In the genomic region with DNA sequence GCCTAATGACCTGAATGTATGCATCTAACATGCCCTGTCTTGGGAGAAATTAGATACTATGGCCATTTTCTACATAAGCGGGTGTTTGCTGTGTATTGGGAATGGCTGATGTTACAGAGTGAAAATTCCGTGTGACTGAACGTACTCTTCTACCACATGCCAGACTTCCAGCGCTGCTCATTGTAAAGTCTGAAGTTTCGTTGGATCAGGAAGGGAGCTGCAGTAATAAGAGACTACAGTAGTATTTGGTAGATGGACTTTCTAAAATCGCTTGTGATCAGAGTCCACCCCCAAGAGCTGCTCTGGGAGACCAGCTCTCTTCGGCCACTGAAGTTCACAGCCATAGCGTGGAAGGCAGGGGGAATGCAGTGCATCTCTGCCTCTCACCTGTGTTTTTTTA, we compare ENCODE assay signal across 7 mouse cellular contexts. TPM values are rescaled to one million over a fixed set of nuclear protein-coding genes. Genes with fewer than 3 reads are reported as not detected.
DNase-seq lines count a peak whose midpoint lies in the region; ATAC-seq lines count a peak whose summit lies in the region.

No protein-coding gene starts in this region.

- H3K27me3 ChIP-seq in lung, embryonic 15.5 days = no peaks in the 10 kb centered on the region
- H3K27me3 ChIP-seq in forebrain, embryonic 11.5 days (ENCODE audit: control insufficient read depth, insufficient read depth, low read length) = no peaks in the 10 kb centered on the region
- H3K27me3 ChIP-seq in limb, embryonic 10.5 days (ENCODE audit: low read depth, poor library complexity, severe bottlenecking) = no peaks in the 10 kb centered on the region
- H3K27me3 ChIP-seq in neural tube, embryonic 15.5 days (replicated peaks) = no peaks in the 10 kb centered on the region

- H3K36me3 ChIP-seq in lung, embryonic 15.5 days = peaks cover 30% of the 10 kb centered on the region
- H3K36me3 ChIP-seq in forebrain, embryonic 11.5 days (ENCODE audit: control insufficient read depth, insufficient read depth, low read length) = no peaks in the 10 kb centered on the region; the same call in 1 of the 2 replicates
- H3K36me3 ChIP-seq in limb, embryonic 10.5 days = peaks cover 44% of the 10 kb centered on the region
- H3K36me3 ChIP-seq in neural tube, embryonic 15.5 days = 0 out of 2 replicates have a peak, but pooled peaks cover under 1% of the 10 kb centered on the region

- no peak for ATAC-seq in lung, embryonic 15.5 days (ENCODE audit: borderline replicate concordance, extremely low read depth, low FRiP score, low TSS enrichment)
- no peak for ATAC-seq in forebrain, embryonic 11.5 days (replicated peaks; ENCODE audit: low FRiP score)
- no peak for ATAC-seq in neural tube, embryonic 15.5 days (ENCODE audit: low FRiP score)

- peak overlapping the region; percentile 86 for H3K9ac ChIP-seq in lung, embryonic 15.5 days
- H3K9ac ChIP-seq in forebrain, embryonic 11.5 days (ENCODE audit: low read length) = peak overlapping the region; percentile 95
- H3K9ac ChIP-seq in neural tube, embryonic 15.5 days (replicated peaks) = peak overlapping the region; percentile 71

- H3K4me1 ChIP-seq in lung, embryonic 15.5 days = peaks cover 37% of the 10 kb centered on the region
- no peaks in the 10 kb centered on the region for H3K4me1 ChIP-seq in forebrain, embryonic 11.5 days (replicated peaks; ENCODE audit: control insufficient read depth, insufficient read depth, low read length)
- H3K4me1 ChIP-seq in limb, embryonic 10.5 days = peaks cover 27% of the 10 kb centered on the region
- peaks cover 18% of the 10 kb centered on the region for H3K4me1 ChIP-seq in neural tube, embryonic 15.5 days

- no peak for DNase-seq in lung, adult 18-20 months
- DNase-seq in forebrain, embryonic 11.5 days (ENCODE audit: low spot score) = no peak
- peak; percentile 37 for DNase-seq in limb, embryonic 10.5 days (ENCODE audit: low spot score)
- no peak for DNase-seq in adrenal gland, postnatal 10 days
- no peak for DNase-seq in embryo, embryonic 10 days (ENCODE audit: low spot score)

- no peaks in the 10 kb centered on the region for H3K9me3 ChIP-seq in lung, embryonic 15.5 days
- no peaks in the 10 kb centered on the region for H3K9me3 ChIP-seq in forebrain, embryonic 11.5 days (ENCODE audit: control insufficient read depth, low read length)
- no peaks in the 10 kb centered on the region for H3K9me3 ChIP-seq in limb, embryonic 10.5 days (replicated peaks)
- H3K9me3 ChIP-seq in neural tube, embryonic 15.5 days (replicated peaks) = no peaks in the 10 kb centered on the region

- peak overlapping the region; percentile 85 for H3K4me3 ChIP-seq in lung, embryonic 15.5 days
- H3K4me3 ChIP-seq in forebrain, embryonic 11.5 days (ENCODE audit: low read depth, low read length) = peak overlapping the region; percentile 73
- peak overlapping the region; percentile 79 for H3K4me3 ChIP-seq in limb, embryonic 10.5 days
- H3K4me3 ChIP-seq in neural tube, embryonic 15.5 days (replicated peaks) = peak overlapping the region; percentile 73

- WGBS in lung, embryonic 15.5 days = under 1% methylated on average over 8 of the region's 8 CpGs
- WGBS in forebrain, embryonic 11.5 days = under 1% methylated on average over 8 of the region's 8 CpGs
- WGBS in limb, embryonic 10.5 days = 1% methylated on average over 8 of the region's 8 CpGs
- WGBS in neural tube, embryonic 15.5 days = 2% methylated on average over 8 of the region's 8 CpGs

- H3K4me2 ChIP-seq in lung, embryonic 15.5 days = peak overlapping the region; percentile 74
- peak overlapping the region; percentile 61 for H3K4me2 ChIP-seq in forebrain, embryonic 11.5 days (ENCODE audit: low read depth, low read length, severe bottlenecking)
- peak overlapping the region; percentile 79 for H3K4me2 ChIP-seq in neural tube, embryonic 15.5 days

- peak overlapping the region; percentile 96 for H3K27ac ChIP-seq in lung, embryonic 15.5 days
- no peak overlapping the region; the same call in 1 of the 2 replicates for H3K27ac ChIP-seq in forebrain, embryonic 11.5 days (ENCODE audit: low read depth, low read length)
- peak overlapping the region; percentile 98 for H3K27ac ChIP-seq in limb, embryonic 10.5 days
- peak overlapping the region; percentile 89 for H3K27ac ChIP-seq in neural tube, embryonic 15.5 days (replicated peaks)

RNA-seq across cellular contexts. Expression of a gene that starts 1.3 kb away (rescaled TPM):
- 164 and 176 TPM in 2 replicates for polyA plus RNA-seq in lung, embryonic 15.5 days (2015; fragmentation: Nextera tagmentation; extraction: Ambion mirVana)
- 270 and 288 TPM in 2 replicates for polyA plus RNA-seq in forebrain, embryonic 11.5 days (2014; fragmentation: Nextera tagmentation; extraction: Ambion mirVana)
- 257 and 309 TPM in 2 replicates for polyA plus RNA-seq in limb, embryonic 10.5 days (2016; fragmentation: Nextera tagmentation; extraction: Ambion mirVana)
- polyA plus RNA-seq in neural tube, embryonic 15.5 days (2015; fragmentation: Nextera tagmentation; extraction: Ambion mirVana) = 62.0 and 96.5 TPM in 2 replicates
- total RNA-seq in adrenal gland, postnatal 10 days (2021) = 10 to 100 TPM; 40.3 to 53.8 TPM
